Mouse (Mus musculus): ENCODE results near the gene Dhx8.

Gene Dhx8

GRCm38 (mm10) chr11:101732518-101733440, at the start of gene Dhx8:
TSS of gene Dhx8 (plus strand) at chr11:101732919.
- peak; percentile 96 for DNase-seq

GRCm38 (mm10) chr11:101687351-101688301, 45.1 kb upstream of the Dhx8 start:
- peak; percentile 86 for DNase-seq

- peak; percentile 70 for DNase-seq
Measured at GRCm38 (mm10) chr11:101689701-101690113, 43.0 kb upstream of the Dhx8 start.

GRCm38 (mm10) chr11:101690326-101690725, 42.4 kb upstream of the Dhx8 start:
- no peak for DNase-seq

GRCm38 (mm10) chr11:101695906-101696661, 36.6 kb upstream of the Dhx8 start:
- DNase-seq: peak; percentile 12

GRCm38 (mm10) chr11:101697156-101697861, 35.4 kb upstream of the Dhx8 start:
- no peak for DNase-seq

- DNase-seq: no peak
Measured at GRCm38 (mm10) chr11:101698114-101698513, 34.6 kb upstream of the Dhx8 start.

GRCm38 (mm10) chr11:101699556-101699955, 33.2 kb upstream of the Dhx8 start:
- no peak for DNase-seq

- no peak for DNase-seq
Measured at GRCm38 (mm10) chr11:101699991-101700390, 32.7 kb upstream of the Dhx8 start.

GRCm38 (mm10) chr11:101700446-101700845, 32.3 kb upstream of the Dhx8 start:
- DNase-seq: no peak

- DNase-seq: no peak
Measured at GRCm38 (mm10) chr11:101704081-101704480, 28.6 kb upstream of the Dhx8 start.

- DNase-seq: no peak
Measured at GRCm38 (mm10) chr11:101706764-101707448, 25.8 kb upstream of the Dhx8 start.

GRCm38 (mm10) chr11:101708482-101708881, 24.2 kb upstream of the Dhx8 start:
- DNase-seq: no peak

GRCm38 (mm10) chr11:101712811-101713210, 19.9 kb upstream of the Dhx8 start:
- no peak for DNase-seq

- no peak for DNase-seq
Measured at GRCm38 (mm10) chr11:101714012-101714411, 18.7 kb upstream of the Dhx8 start.

GRCm38 (mm10) chr11:101718324-101718723, 14.4 kb upstream of the Dhx8 start:
- no peak for DNase-seq

GRCm38 (mm10) chr11:101719986-101720520, 12.7 kb upstream of the Dhx8 start:
- DNase-seq: no peak

- no peak for DNase-seq
Measured at GRCm38 (mm10) chr11:101725043-101725442, 7.7 kb upstream of the Dhx8 start.

GRCm38 (mm10) chr11:101726765-101727164, 6.0 kb upstream of the Dhx8 start:
- DNase-seq: no peak

- DNase-seq: no peak
Measured at GRCm38 (mm10) chr11:101729308-101729707, 3.4 kb upstream of the Dhx8 start.

- no peak for DNase-seq
Measured at GRCm38 (mm10) chr11:101733596-101733995, 877 bp downstream of the Dhx8 start.
